Mouse (Mus musculus) limb, embryonic 10.5 days (tissue): ENCODE data around the gene Acsf2. TPM values are rescaled to one million over a fixed set of nuclear protein-coding genes. Genes with fewer than 3 reads are reported as not detected.

Source experiments
- DNase-seq: peaks from one replicate; pipeline ENCODE4 v3.0.0-alpha.2; 2017; ENCODE audit warnings: low spot score
- H3K27ac ChIP-seq: fragments of 300-500 bp; sonication (generic); 2 replicates; pipeline ENCODE4 v1.5.1; 2016; ENCODE audit warnings: mild to moderate bottlenecking
- H3K27me3 ChIP-seq: fragments of 300-500 bp; sonication (generic); 2 replicates; pipeline ENCODE4 v1.6.1; 2016; ENCODE audit warnings: low read depth, mild to moderate bottlenecking; ENCODE audit not compliant: poor library complexity, severe bottlenecking
- H3K36me3 ChIP-seq: fragments of 300-500 bp; sonication (generic); 2 replicates; pipeline ENCODE4 v1.6.1; 2016; ENCODE audit warnings: mild to moderate bottlenecking, moderate library complexity
- H3K4me1 ChIP-seq: fragments of 300-500 bp; sonication (generic); 2 replicates; pipeline ENCODE4 v1.6.1; 2016
- H3K4me3 ChIP-seq: fragments of 300-500 bp; sonication (generic); 2 replicates; pipeline ENCODE4 v1.5.1; 2016; ENCODE audit warnings: mild to moderate bottlenecking, moderate library complexity
- H3K9me3 ChIP-seq: fragments of 300-500 bp; sonication (generic); replicated peaks from 2 replicates; pipeline ENCODE4 v1.6.1; 2016; ENCODE audit warnings: mild to moderate bottlenecking
- WGBS: fragments of 180-500 bp; shearing (Covaris S2); methylation state at CpG from one replicate; pipeline ENCODE4 v1.1.7; 2016; 5-methylcytosine and 5-hydroxymethylcytosine counted together
- polyA plus RNA-seq: library from polyadenylated mRNA; unstranded; fragments of >200 nt; fragmentation: Nextera tagmentation; extraction: Ambion mirVana; gene quantifications from 2 replicates; pipeline ENCODE4 v1.2.1, GENCODE M21; 2016

Gene Acsf2
- polyA plus RNA-seq, 1 experiment from 2014 or later: 5.6 TPM

GRCm38 (mm10) chr11:94550442-94550744 lies 51.3 kb downstream of the Acsf2 start:
- Histone ChIP-seq H3K36me3 (peaks cover 7% of the 10 kb centered on the region; the same call in 1 of the 2 replicates), H3K27ac (no peak overlapping the region), H3K4me3 (no peak overlapping the region), H3K9me3 (no peaks in the 10 kb centered on the region), H3K4me1 (peaks cover 17% of the 10 kb centered on the region), H3K27me3 (no peaks in the 10 kb centered on the region)
- WGBS: 91% methylated on average over 5 of the region's 5 CpGs
- DNase-seq: no peak

GRCm38 (mm10) chr11:94549691-94550441 lies 51.8 kb downstream of the Acsf2 start:
- no peaks in the 10 kb centered on the region for H3K9me3 ChIP-seq
- peaks cover 18% of the 10 kb centered on the region for H3K4me1 ChIP-seq
- 77% methylated on average over 10 of the region's 10 CpGs for WGBS
- peak overlapping the region; percentile 61; the same call in 1 of the 2 replicates for H3K4me3 ChIP-seq
- no peaks in the 10 kb centered on the region for H3K27me3 ChIP-seq
- no peak for DNase-seq
- H3K27ac ChIP-seq: peak overlapping the region; percentile 89
- peaks cover 7% of the 10 kb centered on the region; the same call in 1 of the 2 replicates for H3K36me3 ChIP-seq

- H3K9me3 ChIP-seq: no peaks in the 10 kb centered on the region
- no peaks in the 10 kb centered on the region for H3K27me3 ChIP-seq
- DNase-seq: peak; percentile 97
- peaks cover 25% of the 10 kb centered on the region for H3K4me1 ChIP-seq
- H3K4me3 ChIP-seq: peak within 1 kb of the TSS; percentile 61
- H3K36me3 ChIP-seq: peaks cover 7% of the 10 kb centered on the region; the same call in 1 of the 2 replicates
- H3K27ac ChIP-seq: peak within 1 kb of the TSS; percentile 89
- 4% methylated on average over 49 of the region's 49 CpGs for WGBS
Observed at GRCm38 (mm10) chr11:94548888-94549690, 52.6 kb downstream of the Acsf2 start, which contains the start of gene Rsad1. Gene Rsad1, minus strand, starts transcription at chr11:94549255.

- Histone ChIP-seq H3K4me1 (peaks cover 31% of the 10 kb centered on the region), H3K27me3 (no peaks in the 10 kb centered on the region), H3K27ac (peak overlapping the region; percentile 89), H3K36me3 (peaks cover 8% of the 10 kb centered on the region; the same call in 1 of the 2 replicates), H3K9me3 (no peaks in the 10 kb centered on the region), H3K4me3 (peak overlapping the region; percentile 61)
- peak; percentile 58 for DNase-seq
- WGBS: 17% methylated on average over 24 of the region's 24 CpGs
Observed at GRCm38 (mm10) chr11:94548041-94548784, 53.5 kb downstream of the Acsf2 start.

GRCm38 (mm10) chr11:94547271-94547670 lies 54.4 kb downstream of the Acsf2 start:
- 91% methylated on average over 6 of the region's 6 CpGs for WGBS
- Histone ChIP-seq H3K4me1 (peaks cover 31% of the 10 kb centered on the region), H3K27ac (no peak overlapping the region), H3K27me3 (no peaks in the 10 kb centered on the region), H3K36me3 (peaks cover 17% of the 10 kb centered on the region), H3K9me3 (no peaks in the 10 kb centered on the region), H3K4me3 (no peak overlapping the region)
- DNase-seq: no peak

- no peak overlapping the region for H3K27ac ChIP-seq
- peaks cover 19% of the 10 kb centered on the region for H3K36me3 ChIP-seq
- no peak for DNase-seq
- H3K4me1 ChIP-seq: peaks cover 31% of the 10 kb centered on the region
- no peak overlapping the region for H3K4me3 ChIP-seq
- no peaks in the 10 kb centered on the region for H3K9me3 ChIP-seq
- no peaks in the 10 kb centered on the region for H3K27me3 ChIP-seq
- 98% methylated on average over 5 of the region's 5 CpGs for WGBS
Observed at GRCm38 (mm10) chr11:94546381-94546780, 55.3 kb downstream of the Acsf2 start.

- Histone ChIP-seq H3K36me3 (peaks cover 19% of the 10 kb centered on the region), H3K4me1 (peaks cover 28% of the 10 kb centered on the region), H3K27ac (peak overlapping the region; percentile 38; the same call in 1 of the 2 replicates), H3K4me3 (peak overlapping the region; percentile 31), H3K9me3 (no peaks in the 10 kb centered on the region), H3K27me3 (no peaks in the 10 kb centered on the region)
- DNase-seq: peak; percentile 34
- 48% methylated on average over 18 of the region's 18 CpGs for WGBS
Observed at GRCm38 (mm10) chr11:94544422-94544821, 57.2 kb downstream of the Acsf2 start.

GRCm38 (mm10) chr11:94543932-94544331 lies 57.7 kb downstream of the Acsf2 start:
- DNase-seq: peak; percentile 75
- H3K4me1 ChIP-seq: peaks cover 30% of the 10 kb centered on the region
- WGBS: 46% methylated on average over 9 of the region's 9 CpGs
- H3K9me3 ChIP-seq: no peaks in the 10 kb centered on the region
- peaks cover 19% of the 10 kb centered on the region for H3K36me3 ChIP-seq
- peak overlapping the region; percentile 31 for H3K4me3 ChIP-seq
- H3K27ac ChIP-seq: 0 out of 2 replicates have a peak overlapping the region, but pooled peaks have one; percentile 38
- H3K27me3 ChIP-seq: no peaks in the 10 kb centered on the region

GRCm38 (mm10) chr11:94543344-94543743 lies 58.3 kb downstream of the Acsf2 start:
- Histone ChIP-seq H3K27me3 (no peaks in the 10 kb centered on the region), H3K4me3 (no peak overlapping the region), H3K4me1 (peaks cover 28% of the 10 kb centered on the region), H3K9me3 (no peaks in the 10 kb centered on the region), H3K36me3 (peaks cover 19% of the 10 kb centered on the region), H3K27ac (no peak overlapping the region)
- no peak for DNase-seq
- 91% methylated on average over 12 of the region's 12 CpGs for WGBS

- Histone ChIP-seq H3K4me3 (no peak overlapping the region), H3K9me3 (no peaks in the 10 kb centered on the region), H3K27ac (no peak overlapping the region), H3K27me3 (no peaks in the 10 kb centered on the region), H3K4me1 (peaks cover 23% of the 10 kb centered on the region), H3K36me3 (peaks cover 19% of the 10 kb centered on the region)
- DNase-seq: no peak
- WGBS: 89% methylated on average over 4 of the region's 4 CpGs
Observed at GRCm38 (mm10) chr11:94542400-94542799, 59.3 kb downstream of the Acsf2 start.

GRCm38 (mm10) chr11:94539761-94540160 lies 61.9 kb downstream of the Acsf2 start:
- Histone ChIP-seq H3K36me3 (peaks cover 14% of the 10 kb centered on the region), H3K9me3 (no peaks in the 10 kb centered on the region), H3K4me3 (no peak overlapping the region), H3K4me1 (peaks cover 23% of the 10 kb centered on the region), H3K27me3 (no peaks in the 10 kb centered on the region), H3K27ac (no peak overlapping the region)
- 85% methylated on average over 7 of the region's 7 CpGs for WGBS
- DNase-seq: no peak

GRCm38 (mm10) chr11:94538733-94539292 lies 62.9 kb downstream of the Acsf2 start:
- no peak for DNase-seq
- H3K4me3 ChIP-seq: no peak overlapping the region
- H3K4me1 ChIP-seq: peaks cover 14% of the 10 kb centered on the region
- no peaks in the 10 kb centered on the region for H3K9me3 ChIP-seq
- H3K36me3 ChIP-seq: peaks cover 14% of the 10 kb centered on the region
- no peaks in the 10 kb centered on the region for H3K27me3 ChIP-seq
- no peak overlapping the region for H3K27ac ChIP-seq
- 61% methylated on average over 8 of the region's 8 CpGs for WGBS
